Mouse (Mus musculus): ENCODE data around the gene Gm6096.

- TF ChIP-seq USF1 (IDR thresholded peaks at IDR 0.05; ENCODE audit: low read depth): no peak
- TF ChIP-seq POLR2A (IDR thresholded peaks at IDR 0.05; ENCODE audit: insufficient read length, low read depth): no peak
- TF ChIP-seq REST (IDR thresholded peaks at IDR 0.05; ENCODE audit: insufficient read depth, insufficient read length): no peak
- no peak for TF ChIP-seq MYOG (IDR thresholded peaks at IDR 0.05; ENCODE audit: control insufficient read depth in 1 of 3, insufficient read depth in 1 of 3, insufficient read length in 2 of 3, low read depth in 2 of 3)
- TF ChIP-seq E2F4 (IDR thresholded peaks at IDR 0.05; ENCODE audit: insufficient read depth): no peak
- TF ChIP-seq CEBPB (IDR thresholded peaks at IDR 0.05; ENCODE audit: insufficient read depth, poor library complexity, severe bottlenecking): no peak
- TF ChIP-seq MYOD1 (IDR thresholded peaks at IDR 0.05; ENCODE audit: control insufficient read depth in 1 of 3, insufficient read length in 2 of 3, low read depth in 2 of 3): no peak
- TF ChIP-seq POLR2AphosphoS2 (IDR thresholded peaks at IDR 0.05; ENCODE audit: insufficient read length, low read depth): no peak
- TF ChIP-seq TCF12 (IDR thresholded peaks at IDR 0.05; ENCODE audit: insufficient read depth, poor library complexity, severe bottlenecking): no peak
- no peak for TF ChIP-seq TCF3 (IDR thresholded peaks at IDR 0.05; ENCODE audit: insufficient read length, low read depth)
- no peak for TF ChIP-seq MAX (IDR thresholded peaks at IDR 0.05; ENCODE audit: low read depth)
Measured at GRCm38 (mm10) chr7:34252030-34252429, 1.2 kb downstream of the Gm6096 start.
